Mouse (Mus musculus): ENCODE data around the gene Rlbp1.
A peak's percentile ranks its signal among the peaks of the same experiment; 100 is the strongest.

Rlbp1 gene

DNA sequence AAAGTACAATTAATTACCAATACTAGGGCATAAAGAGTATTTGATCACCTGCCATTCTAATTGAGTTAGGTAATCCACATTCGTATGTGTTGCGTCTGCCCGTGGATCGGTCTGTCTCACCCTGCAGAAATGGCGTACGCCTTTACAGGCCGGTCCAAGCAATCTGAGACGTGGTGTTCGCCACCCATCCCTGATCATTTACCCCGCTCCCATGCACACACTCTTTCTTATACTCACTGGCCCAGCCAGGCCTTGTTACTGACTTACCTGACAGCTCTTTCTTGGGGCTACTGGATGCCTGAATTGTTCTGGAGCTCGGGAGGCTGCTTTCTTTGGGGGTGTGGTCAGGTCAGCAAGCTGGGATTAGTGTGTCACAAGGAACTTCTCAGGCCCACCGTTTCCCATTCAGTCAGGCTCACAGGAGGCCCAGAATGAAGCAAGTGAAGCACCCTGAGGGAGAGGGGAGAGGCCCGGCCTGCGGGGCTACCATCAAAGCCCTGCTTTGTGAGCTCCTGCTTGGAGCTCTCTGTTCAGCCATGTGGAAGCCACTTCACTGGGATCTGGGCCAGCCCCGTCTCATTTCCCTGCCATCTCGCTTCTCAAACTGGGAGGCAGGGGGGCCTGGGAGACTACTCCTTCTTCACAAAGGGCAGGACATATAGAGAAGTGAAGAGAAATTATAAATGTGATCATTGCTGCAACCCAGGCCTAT, at the start of gene Rlbp1:
Gene Rlbp1 (minus strand): TSS at position 627 of the 712 bp plus-strand sequence.
- no peak for DNase-seq

DNA sequence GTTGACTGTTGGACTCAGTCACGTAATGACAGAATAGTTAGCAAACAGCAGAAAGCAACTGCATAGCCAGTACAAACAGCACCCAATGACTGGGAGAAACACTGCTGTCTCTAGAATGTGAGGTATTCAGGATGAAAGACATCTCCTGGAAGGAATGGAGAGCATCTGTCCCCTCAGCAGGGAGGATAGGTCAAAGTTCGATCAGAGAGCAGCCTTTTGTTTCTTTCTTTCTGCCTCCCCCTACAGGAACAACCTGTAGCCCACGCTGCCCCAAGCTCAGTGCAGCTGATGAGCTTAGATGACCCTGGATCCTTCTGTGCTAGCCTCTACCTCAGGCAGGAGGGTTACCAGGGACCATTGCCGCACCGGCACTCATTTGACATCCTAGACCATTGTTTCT, 41.4 kb upstream of the Rlbp1 start:
- DNase-seq, result no peak

DNA sequence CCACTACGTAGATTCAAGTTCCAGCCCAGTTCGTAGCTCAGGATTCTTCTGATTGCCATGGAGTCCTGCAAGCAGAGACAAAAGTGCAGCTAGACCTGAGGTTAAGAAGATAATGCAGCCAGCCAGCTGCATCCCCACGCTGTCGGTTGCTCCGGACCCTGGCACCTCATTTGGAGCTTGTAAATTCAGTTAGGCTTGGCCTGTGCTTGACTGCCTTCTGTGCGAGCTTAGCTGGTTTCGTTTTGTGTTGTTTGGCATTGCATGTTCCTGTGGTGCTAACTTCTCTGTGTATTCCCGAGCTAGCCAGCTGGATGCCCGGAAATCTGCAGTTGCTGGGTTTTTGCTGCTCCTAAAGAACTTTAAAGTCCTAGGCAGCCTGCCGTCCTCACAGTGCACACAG, 39.0 kb upstream of the Rlbp1 start:
- no peak for DNase-seq

DNA sequence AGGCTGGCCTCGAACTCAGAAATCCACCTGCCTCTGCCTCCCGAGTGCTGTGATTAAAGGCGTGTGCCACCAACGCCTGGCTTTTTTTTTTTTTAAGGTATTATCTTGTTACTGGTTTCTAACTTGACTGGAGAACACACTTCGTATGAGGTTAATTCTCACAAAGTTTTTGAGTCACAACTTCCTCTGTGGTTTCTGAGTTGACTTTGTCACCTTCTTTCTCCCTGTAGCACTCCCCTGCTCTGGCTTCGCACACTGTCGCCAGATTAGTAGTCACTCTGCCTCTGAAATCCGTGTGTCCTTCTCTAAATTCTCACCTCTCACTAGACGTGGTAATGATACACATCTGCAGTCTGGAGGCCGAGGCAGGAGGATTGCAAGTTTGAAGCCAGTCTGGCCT, 36.0 kb upstream of the Rlbp1 start:
- DNase-seq, result no peak

DNA sequence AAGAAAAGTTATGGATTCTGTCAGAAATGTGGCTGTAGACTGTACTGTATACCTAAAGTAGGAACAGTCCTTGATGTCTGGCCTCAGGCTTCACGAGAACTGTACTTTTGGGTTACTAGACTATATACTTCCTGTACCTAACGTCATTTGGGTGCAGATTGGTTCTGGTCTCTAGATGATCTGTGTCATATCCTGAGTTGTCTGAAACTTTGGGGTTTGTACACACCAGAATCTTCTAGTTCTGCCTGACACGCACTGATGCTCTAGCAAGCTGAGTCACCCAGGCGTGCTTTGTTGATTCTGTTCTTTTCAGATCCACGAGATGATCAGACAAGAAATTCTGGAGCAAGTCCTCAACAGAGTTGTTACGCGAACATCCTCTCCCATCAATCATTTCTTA, 33.1 kb upstream of the Rlbp1 start:
- no peak for DNase-seq

DNA sequence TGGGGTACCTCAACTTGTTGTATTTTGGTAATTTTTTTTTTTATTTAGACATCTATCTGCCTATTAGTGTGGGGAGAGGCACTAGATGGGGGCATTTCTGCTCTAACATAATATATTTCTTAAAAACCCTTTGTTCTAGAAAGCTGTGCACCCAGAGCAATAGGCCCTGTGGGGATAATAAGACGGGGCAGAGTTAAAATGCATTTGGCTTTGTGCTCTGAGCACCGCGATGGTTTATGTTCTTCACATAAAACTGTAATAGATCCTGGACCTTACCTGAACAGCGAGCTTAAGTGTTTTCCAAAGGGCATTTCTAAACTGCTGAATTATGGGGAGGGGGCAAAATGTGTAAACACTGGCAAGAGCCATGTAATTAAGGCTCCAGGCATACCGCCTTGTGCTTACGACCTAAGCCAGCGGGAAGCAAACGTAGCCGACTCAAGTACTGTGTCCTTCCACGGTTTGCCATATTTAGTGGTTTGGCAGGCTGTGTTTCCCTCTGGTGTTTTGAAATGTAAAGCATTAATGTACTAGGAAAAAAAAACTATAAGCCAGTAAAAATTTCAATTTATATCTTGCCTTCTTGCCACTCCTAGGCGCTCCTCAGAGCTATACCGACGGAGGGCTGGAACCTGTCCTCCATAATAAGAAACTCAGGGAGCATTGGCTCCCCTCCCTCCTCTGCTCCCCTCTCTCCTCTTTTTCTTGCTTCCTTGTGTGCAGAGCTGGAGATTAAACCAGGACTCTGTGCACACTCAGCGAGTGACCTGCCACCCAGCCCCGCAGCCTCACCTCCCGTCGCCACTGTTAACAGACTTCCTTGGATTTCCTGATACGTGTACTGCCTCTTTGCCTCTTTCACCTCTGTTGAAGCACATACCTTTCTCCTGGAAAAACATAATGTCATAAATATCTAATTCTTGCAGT, 27.9 kb upstream of the Rlbp1 start:
- DNase-seq, result no peak

DNA sequence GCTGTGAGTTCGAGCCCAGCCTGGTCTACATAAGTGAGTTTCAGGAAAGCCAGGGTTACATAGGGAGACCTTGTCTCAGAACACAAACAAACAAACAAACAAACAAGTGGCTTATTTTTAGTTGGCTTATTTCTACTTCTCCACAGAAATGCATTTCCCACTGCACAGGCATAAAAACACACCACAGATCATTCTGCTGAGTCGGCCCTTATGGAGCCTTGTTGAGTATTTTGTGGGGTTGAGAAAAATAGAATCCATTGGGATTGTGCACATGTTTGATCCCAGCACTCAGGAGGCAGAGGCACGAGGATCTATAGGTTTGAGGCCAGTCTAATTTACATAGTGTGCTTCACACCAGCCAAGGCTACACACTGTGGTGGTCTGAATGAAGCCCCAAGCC, 13.4 kb upstream of the Rlbp1 start:
- DNase-seq, result no peak

DNA sequence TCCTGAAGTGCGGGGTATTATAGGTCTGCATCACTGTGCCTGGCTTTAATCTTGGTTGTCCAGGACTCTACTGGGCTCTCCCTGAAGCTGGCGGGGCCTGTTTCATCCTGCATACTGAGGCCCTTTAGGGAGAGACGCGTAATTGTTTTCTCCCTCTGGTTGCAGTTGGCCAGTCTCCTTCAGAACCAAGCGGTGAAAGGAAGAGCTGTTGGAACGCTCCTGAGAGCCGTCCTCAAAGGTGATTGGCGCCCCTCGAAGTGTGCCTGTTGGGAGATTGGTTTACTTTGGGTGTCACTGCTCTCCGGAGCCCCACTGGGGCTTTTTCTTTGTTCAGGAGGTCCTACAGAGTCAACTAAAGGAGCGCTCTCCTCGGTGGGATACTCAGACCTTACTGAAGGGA, 12.1 kb upstream of the Rlbp1 start:
- DNase-seq, result no peak

DNA sequence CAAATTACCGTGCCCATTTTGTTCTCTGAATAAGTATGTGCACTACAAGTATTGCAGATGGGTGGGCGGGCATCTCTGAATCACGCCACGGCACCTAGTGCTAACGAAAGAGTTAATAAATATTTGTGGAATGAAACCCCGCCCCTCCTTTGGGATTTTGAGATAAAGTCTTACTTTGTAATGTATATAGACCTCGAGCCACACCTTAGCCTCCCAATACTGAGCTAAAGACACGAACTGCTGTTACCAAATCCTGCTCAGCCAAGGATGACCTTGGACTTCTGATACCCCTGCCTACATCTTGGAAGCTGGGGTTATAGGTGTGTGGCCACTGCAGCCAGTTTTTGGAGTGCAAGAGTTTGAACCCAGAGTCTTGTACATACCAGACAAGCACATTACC, 11.6 kb upstream of the Rlbp1 start:
- no peak for DNase-seq

DNA sequence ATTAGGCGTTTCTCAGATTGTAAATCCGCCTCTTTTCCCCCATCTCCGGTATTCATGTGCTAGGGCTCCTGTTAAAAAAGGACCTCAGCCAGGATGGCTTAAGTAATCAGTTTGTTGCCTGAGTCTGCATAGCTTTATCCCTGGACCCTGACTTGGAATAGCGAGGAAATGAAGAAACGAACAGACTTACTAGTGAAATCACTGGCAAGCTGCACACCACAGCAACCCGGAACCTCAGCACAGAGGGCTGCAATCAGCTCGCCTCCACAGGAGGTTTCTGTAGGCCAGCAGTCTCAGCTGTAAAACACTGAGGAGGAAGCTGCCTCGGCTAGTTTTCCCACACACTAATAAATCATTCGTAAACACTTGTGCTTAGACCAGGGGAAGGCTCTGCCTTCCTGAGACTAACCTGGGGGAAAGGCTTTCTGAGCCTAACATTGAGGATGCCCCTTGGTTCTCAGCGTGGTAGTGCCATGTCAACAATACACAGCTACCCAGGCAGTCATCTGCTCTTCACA, 10.7 kb upstream of the Rlbp1 start:
- DNase-seq, result no peak

DNA sequence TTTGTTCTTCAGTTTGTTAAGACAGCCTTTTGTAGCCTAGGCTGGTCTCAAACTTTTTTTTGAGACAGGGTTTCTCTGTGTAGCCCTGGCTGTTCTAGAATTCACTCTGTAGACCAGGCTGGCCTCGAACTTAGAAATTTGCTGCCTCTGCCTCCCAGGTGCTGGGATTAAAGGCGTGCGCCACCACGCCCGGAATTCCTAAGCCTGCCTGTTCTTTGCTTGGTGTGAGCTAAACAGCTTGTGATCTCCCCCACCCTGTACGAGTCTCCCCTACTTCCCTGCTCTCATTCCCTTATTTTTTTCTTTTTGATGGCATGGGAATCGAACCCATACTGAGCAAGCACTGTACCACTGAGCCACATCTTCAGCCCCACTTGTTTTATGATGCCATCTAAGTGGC, 8.3 kb upstream of the Rlbp1 start:
- no peak for DNase-seq

DNA sequence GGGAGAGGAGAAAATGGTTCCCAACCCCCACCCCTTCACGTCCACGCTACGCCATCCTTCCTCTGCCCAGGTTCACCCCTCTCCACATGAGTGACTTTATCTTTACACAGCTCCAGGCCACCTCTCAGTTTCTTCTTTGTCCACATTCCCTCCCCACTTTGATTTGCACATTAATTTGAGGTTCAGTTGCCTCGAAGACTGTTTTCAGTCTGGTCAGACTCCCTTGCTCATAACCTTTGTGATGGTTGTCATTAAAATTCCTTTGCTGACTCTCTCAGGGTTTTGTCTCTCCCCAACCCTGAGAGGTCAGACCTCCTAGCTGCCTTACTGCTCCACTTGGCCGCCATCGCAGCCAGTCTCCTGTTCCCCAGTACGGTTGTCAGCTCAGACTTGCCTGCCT, 7.8 kb upstream of the Rlbp1 start:
- DNase-seq, result no peak

DNA sequence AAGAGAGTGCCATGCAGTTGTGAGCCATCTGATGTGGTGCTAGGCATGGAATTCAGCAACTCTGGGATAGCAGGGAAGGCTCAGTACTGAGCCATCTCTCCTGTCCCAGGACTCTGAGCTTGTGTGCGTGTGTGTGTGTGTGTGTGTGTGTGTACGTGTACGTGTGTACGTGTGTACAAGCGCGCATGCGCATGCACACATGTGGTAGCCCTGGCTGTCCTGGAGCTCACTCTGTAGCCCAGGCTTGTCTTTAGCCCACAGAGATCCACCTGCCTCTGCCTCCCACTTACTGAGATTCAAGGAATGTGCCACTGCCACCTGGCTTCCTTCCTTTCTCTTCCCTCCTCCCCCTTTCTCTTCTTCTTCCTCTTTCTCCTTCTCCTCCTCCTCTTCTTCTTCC, 7.1 kb upstream of the Rlbp1 start:
- DNase-seq, result no peak

DNA sequence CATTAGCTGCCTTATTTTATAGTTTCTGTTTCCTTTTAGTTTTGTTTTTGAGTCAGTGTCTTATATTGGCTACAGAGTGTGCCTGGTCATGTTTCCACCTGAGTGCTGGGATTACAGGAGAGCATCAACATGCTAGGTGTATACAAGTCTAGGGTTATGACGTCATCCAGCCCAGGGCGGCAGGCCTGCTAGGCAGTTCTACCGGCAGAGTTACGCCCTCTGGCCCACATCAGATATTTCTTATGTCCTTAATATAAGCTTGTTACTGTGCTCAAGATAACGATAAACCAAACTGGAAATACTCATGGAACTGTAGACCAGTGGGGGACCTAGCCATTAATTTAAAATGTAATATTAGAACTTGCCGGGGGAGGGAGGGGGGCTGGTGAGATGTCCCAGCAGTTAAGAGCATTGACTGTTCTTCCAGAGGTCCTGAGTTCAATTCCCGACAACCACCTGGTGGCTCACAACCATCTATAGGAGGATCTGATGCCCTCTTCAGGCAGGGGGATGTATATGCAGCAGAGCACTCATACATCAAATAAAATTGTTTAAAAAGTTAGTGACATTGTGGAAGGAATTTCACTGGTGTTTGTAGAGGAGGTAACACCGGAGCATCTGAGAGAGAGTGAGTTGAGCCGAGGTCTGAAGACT, 6.1 kb upstream of the Rlbp1 start:
- no peak for DNase-seq

DNA sequence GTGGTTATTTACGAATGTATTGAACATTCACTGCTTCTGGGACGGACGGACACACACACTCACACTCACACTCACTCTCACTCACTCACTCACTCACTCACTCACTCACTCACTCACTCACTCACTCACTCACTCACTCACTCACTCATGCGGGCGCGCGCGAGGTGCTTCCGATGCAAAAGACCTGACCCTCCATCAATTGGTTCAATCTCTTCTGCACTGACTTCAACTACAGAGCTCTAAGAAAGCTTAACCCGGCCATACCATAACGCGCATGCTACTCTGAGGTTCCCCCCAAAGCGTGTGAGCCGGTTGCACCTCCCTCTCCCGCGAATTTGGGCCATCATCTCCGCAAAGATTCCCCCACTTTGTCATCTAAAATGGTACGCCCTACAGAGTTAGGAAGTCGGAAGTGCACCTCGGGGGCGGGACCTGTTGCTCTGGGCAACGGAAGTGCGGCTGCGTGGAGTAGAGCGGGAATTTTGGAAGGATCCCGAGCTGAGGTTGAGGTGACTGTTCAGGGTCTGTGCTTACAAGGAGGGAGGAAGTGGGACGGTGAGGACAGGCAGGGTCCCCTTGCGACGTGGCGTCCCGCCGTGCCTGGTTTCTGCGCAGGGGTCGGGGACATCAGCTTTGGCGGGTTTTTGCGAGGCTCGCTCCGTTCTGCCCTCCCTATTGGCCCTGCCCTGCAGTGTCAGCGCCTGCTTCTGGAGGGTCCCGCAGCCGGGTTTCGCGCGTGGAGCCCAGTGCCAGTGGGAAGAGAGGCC, 5.2 kb upstream of the Rlbp1 start, which contains the start of gene Fanci:
Gene Fanci (plus strand): TSS at position 47 of the 767 bp plus-strand sequence.
- DNase-seq, result peak; percentile 93

DNA sequence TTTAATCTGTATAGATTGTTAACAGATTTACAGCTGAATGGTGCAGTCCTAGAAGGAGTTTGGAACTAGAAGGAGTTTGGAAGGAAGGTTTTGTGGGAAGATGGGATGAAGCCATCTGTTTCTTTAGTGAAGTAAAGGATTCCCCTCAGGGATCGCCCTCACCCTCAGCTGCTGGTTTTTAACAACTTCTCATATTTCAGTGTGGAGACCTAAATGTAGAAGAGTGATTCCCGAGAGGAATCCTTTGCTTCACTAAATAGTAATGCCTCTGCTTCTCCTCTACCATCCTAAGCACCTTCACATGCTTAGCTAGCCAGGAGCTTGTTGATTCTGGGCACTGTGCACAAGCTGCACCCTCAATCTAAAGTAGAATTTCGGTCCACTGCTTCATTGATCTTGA, 4.6 kb upstream of the Rlbp1 start:
- no peak for DNase-seq

DNA sequence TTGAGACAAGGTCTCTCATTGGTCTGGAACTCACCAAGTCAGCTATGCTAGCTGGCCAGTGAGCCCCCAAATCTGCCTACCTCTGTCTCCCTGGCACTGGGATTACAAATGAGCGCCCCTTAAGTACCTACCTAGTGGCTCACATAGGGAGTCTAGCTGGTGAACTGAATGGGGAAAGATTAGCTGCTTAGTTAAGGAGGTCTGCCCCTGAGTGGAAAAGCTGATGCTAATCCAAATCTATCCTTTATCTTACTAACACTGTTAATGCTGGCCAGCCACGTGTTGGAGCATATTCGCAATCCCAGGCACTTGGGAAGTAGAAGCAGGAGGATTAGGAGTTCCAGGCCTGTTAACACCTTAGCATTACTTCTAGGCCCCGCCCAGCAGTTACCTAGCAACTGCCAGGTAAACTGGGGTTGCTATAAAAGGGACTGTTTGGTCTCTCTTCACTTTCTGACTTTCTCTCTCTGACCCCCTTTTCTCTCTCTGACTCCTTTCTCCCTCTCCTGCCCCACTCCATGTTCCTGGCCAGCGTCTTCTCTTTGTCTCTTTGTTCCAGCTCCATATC, 3.4 kb upstream of the Rlbp1 start:
- DNase-seq, result no peak

DNA sequence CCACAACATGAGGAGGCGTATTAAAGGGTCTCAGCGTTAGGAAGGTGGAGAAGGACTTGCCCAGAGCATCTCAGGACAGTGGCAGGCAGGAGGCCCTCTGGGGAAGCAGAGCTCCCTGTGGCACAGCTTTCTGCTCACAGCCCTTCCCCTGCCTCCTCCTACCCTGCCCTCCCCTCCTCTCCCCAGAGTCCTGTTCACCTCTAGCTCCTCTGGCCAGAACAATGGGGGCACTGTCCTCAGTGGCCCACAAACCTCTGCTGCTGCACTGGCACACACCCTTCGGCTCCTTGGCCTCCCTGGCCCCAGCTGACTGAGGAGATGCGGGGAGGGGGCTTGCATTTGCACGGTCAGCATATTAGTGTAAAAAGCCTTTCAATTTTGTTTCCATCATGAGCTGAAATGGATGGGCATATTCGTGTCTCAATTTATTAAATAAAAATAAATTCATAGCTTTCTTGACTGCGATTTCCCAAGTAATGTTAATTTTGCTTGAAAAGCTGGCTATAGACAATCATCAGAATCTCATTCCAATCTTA, 1.9 kb upstream of the Rlbp1 start:
- DNase-seq, result no peak

DNA sequence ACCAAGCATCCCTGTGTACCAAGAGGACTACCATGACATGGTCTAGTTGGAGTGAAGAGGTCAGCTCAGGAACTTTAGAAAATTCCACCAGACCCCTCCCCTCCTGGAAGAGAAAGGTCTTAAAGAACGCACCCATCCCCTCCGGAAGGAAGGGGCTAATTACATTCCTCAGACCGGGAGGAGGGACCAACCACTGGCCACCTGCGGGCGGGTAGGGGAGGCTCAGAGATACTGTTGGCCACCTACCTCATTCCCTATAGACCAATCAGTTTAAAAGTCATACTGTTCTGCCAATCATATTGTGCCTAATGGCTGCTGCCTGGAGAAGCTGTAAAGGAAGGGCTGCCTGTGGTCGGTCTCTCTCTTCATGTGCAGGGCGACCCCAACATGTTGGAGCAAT, 1.1 kb upstream of the Rlbp1 start:
- DNase-seq, result no peak

DNA sequence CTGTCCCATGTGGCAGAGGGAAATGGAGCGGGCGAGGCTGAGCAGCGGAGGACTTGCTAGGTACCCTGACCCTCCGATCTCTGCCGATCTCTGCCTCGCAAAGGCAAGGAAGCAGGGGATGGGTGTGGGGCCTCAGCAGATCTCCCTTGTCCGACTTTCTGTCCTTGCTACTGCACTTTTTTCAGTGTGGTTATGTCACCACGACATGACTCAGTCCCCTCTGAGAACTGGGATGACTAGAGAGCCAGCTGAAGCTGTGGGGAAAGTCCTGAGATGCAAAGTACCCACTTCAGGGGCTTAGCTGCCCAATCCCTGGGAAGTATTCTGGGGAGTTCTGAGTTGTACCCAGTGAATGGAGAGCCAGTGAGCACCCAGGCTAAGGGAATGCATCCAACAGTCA, 292 bp upstream of the Rlbp1 start:
- DNase-seq, result no peak

DNA sequence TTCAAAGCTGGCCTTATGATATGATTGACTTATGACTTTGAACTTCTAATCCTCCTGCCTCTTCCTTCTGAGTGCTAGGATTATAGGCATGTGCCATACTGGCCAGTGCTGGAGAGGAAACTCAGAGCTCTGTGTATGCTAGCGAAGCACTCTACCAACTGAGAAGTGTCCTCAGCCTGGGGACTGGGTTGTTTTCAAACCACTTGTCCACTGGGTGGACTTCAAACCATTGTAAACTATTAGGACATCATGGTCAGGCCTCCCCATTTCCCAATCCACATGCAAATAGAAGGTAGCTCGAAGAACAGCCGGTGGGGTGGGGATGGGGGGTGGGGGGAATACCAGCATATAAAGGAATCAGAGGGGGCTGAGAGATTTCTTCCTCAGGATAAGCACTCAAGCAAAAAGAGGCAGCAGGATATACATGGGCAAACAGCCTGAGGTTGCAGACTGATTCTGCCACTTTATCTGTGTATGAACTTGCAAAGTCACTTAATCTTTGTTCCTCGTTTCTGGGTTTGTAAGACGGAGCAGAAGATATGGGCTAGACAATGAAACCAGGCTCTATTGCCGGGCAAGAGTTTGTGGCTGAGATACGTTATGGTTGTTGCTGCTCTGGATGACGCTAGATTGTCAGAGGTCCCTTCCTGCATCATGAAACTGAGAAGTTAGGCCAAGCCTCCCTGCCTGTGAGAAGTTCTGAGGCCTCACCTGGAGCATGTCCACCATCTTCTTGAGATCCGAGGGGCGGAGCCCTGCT, 10.2 kb downstream of the Rlbp1 start:
- DNase-seq, result no peak

Data from layer of hippocampus, adult 9-11 months (tissue).